Mouse (Mus musculus): ENCODE measurements at regions not wholly inside any gene's neighbourhood (a gene's known extent, or its start where the extent isn't known, plus 50 kb on each side); places are given as distances from the start of the nearest gene placed in this dataset.

- TF ChIP-seq CTCF (IDR thresholded peaks at IDR 0.05) (no peak), EP300 (IDR thresholded peaks at IDR 0.05) (no peak)
Measured at GRCm38 (mm10) chr10:117539532-117539931, 89.8 kb upstream of the Cpm start.

Data from lung, postnatal 0 days (tissue).